Mouse (Mus musculus) G1E (cell line): ENCODE results near the gene Serinc1. TPM values are rescaled to one million over a fixed set of nuclear protein-coding genes. Genes with fewer than 3 reads are reported as not detected.
"Not testable (repeated sequence)": the region's sequence is repeated elsewhere in the genome, so short reads cannot be mapped to it uniquely, and the experiment has no call there.

Source experiments
- ATAC-seq: 2 replicates; pipeline ENCODE4 v1.8.0; 2016; ENCODE audit warnings: mild to moderate bottlenecking; ENCODE audit not compliant: insufficient number of reproducible peaks, poor library complexity, low FRiP score, severe bottlenecking; ENCODE audit errors: extremely low read depth
- DNase-seq: peaks from one replicate; pipeline ENCODE4 v3.0.0; 2012; ENCODE audit warnings: low spot score
- H3K27me3 ChIP-seq: 2 replicates; pipeline ENCODE4 v1.6.1; 2012; ENCODE audit warnings: mild to moderate bottlenecking, low read length, inconsistent platforms; ENCODE audit not compliant: insufficient read depth
- H3K36me3 ChIP-seq: replicated peaks from 2 replicates; pipeline ENCODE3; 2012; ENCODE audit warnings: mild to moderate bottlenecking, inconsistent platforms
- H3K4me1 ChIP-seq: 2 replicates; pipeline ENCODE4 v1.6.1; 2012; ENCODE audit warnings: low read depth, low read length, inconsistent platforms, mixed read lengths; ENCODE audit not compliant: insufficient read depth
- H3K4me3 ChIP-seq: 2 replicates; pipeline ENCODE4 v1.5.1; 2012; ENCODE audit warnings: low read depth, mild to moderate bottlenecking, inconsistent platforms, low read length, moderate library complexity, mixed read lengths
- H3K9me3 ChIP-seq: replicated peaks from 2 replicates; pipeline ENCODE4 v1.6.1; 2012; ENCODE audit warnings: inconsistent platforms
- CTCF ChIP-seq: IDR thresholded peaks from 2 replicates; pipeline ENCODE4 v1.5.1; 2012; ENCODE audit warnings: low read depth, low read length, inconsistent platforms, mixed read lengths
- GATA1 ChIP-seq: IDR thresholded peaks from 2 replicates; pipeline ENCODE4 v1.6.1; 2012; ENCODE audit warnings: borderline replicate concordance, low read length, inconsistent platforms, mixed read lengths
- GATA2 ChIP-seq: IDR thresholded peaks from 2 replicates; pipeline ENCODE4 v1.6.1; 2012; ENCODE audit warnings: low read depth, low read length, inconsistent platforms, borderline replicate concordance
- POLR2AphosphoS5 ChIP-seq: IDR thresholded peaks from 2 replicates; pipeline ENCODE4 v1.6.1; 2012; ENCODE audit warnings: low read depth, low read length, inconsistent platforms; ENCODE audit not compliant: insufficient replicate concordance
- TAL1 ChIP-seq: conservative IDR thresholded peaks from 2 replicates; pipeline ENCODE4 v1.6.1; 2012; ENCODE audit warnings: low read depth, low read length, inconsistent platforms, mixed read lengths
- polyA plus RNA-seq: library from polyadenylated mRNA; stranded (reverse); fragments of >175 nt; gene quantifications from 2 replicates; pipeline ENCODE4 v1.2.3, GENCODE M21; 2012
- total RNA-seq, 2 experiments: library from RNA; stranded (forward) in 1 of 2; stranded (reverse) in 1 of 2; fragments of 200-1000 nt in 1 of 2; fragments of >200 nt in 1 of 2; fragmentation: Nextera tagmentation in 1 of 2; gene quantifications; 2 replicates each; pipeline ENCODE4 v1.2.3; 2014 to 2017

Serinc1 gene
- total and polyA plus RNA-seq, 3 experiments, result 3.7 to 69.3 (median 53.4) TPM

- TF ChIP-seq GATA1 (no peak), GATA2 (no peak), POLR2AphosphoS5 (no peak), TAL1 (no peak), CTCF (no peak)
Measured at GRCm38 (mm10) chr10:57557597-57557996, 25.3 kb upstream of the Serinc1 start.

GRCm38 (mm10) chr10:57553719-57554118 lies 21.4 kb upstream of the Serinc1 start:
- ATAC-seq, result no peak
- Histone ChIP-seq H3K4me3 (no peak overlapping the region), H3K9me3 (no peaks in the 10 kb centered on the region), H3K4me1 (no peaks in the 10 kb centered on the region), H3K36me3 (no peaks in the 10 kb centered on the region), H3K27me3 (no peaks in the 10 kb centered on the region)
- no peak for DNase-seq
- no peak for TF ChIP-seq POLR2AphosphoS5
- TF ChIP-seq CTCF, result no peak

More at GRCm38 (mm10) chr10:57557597-57557996, 25.3 kb upstream of the Serinc1 start:
- H3K27me3 ChIP-seq, result no peaks in the 10 kb centered on the region
- ATAC-seq (no peak), DNase-seq (no peak)
- H3K36me3 ChIP-seq, result no peaks in the 10 kb centered on the region
- no peak overlapping the region for H3K4me3 ChIP-seq
- H3K4me1 ChIP-seq, result no peaks in the 10 kb centered on the region
- H3K9me3 ChIP-seq, result no peaks in the 10 kb centered on the region

- no peaks in the 10 kb centered on the region for H3K4me1 ChIP-seq
- no peak for ATAC-seq
- H3K4me3 ChIP-seq, result no peak overlapping the region
- no peak for DNase-seq
- TF ChIP-seq GATA1 (no peak), TAL1 (no peak), GATA2 (no peak)
- no peaks in the 10 kb centered on the region for H3K36me3 ChIP-seq
- H3K9me3 ChIP-seq, result no peaks in the 10 kb centered on the region
- no peaks in the 10 kb centered on the region for H3K27me3 ChIP-seq
Measured at GRCm38 (mm10) chr10:57549631-57550030, 17.3 kb upstream of the Serinc1 start.

GRCm38 (mm10) chr10:57543890-57544289 lies 11.6 kb upstream of the Serinc1 start:
- H3K4me1 ChIP-seq, ATAC-seq, H3K9me3 ChIP-seq, H3K36me3 ChIP-seq, DNase-seq, H3K4me3 ChIP-seq, H3K27me3 ChIP-seq: not testable (repeated sequence)

GRCm38 (mm10) chr10:57531616-57532217 lies 613 bp downstream of the Serinc1 start:
- ATAC-seq, result no peak
- no peak for DNase-seq
- Histone ChIP-seq H3K27me3 (no peaks in the 10 kb centered on the region), H3K9me3 (no peaks in the 10 kb centered on the region), H3K4me3 (peak overlapping the region; percentile 80), H3K36me3 (peaks cover 8% of the 10 kb centered on the region), H3K4me1 (peaks cover 9% of the 10 kb centered on the region; the same call in 1 of the 2 replicates)
- no peak for TF ChIP-seq GATA1
- no peak for TF ChIP-seq GATA2
- no peak for TF ChIP-seq POLR2AphosphoS5
- no peak for TF ChIP-seq TAL1
- TF ChIP-seq CTCF, result no peak

GRCm38 (mm10) chr10:57531076-57531475 lies 1.3 kb downstream of the Serinc1 start:
- TF ChIP-seq CTCF (no peak), POLR2AphosphoS5 (no peak)
- H3K27me3 ChIP-seq, result no peaks in the 10 kb centered on the region
- no peaks in the 10 kb centered on the region for H3K9me3 ChIP-seq
- H3K4me3 ChIP-seq, result peak overlapping the region; percentile 80
- H3K4me1 ChIP-seq, result peaks cover 9% of the 10 kb centered on the region; the same call in 1 of the 2 replicates
- no peak for DNase-seq
- H3K36me3 ChIP-seq, result peaks cover 12% of the 10 kb centered on the region
- no peak for ATAC-seq

- H3K36me3 ChIP-seq, result peaks cover 20% of the 10 kb centered on the region
- DNase-seq (no peak), ATAC-seq (no peak)
- no peak overlapping the region for H3K4me3 ChIP-seq
- H3K27me3 ChIP-seq, result no peaks in the 10 kb centered on the region
- H3K4me1 ChIP-seq, result peaks cover 9% of the 10 kb centered on the region; the same call in 1 of the 2 replicates
- no peaks in the 10 kb centered on the region for H3K9me3 ChIP-seq
- TF ChIP-seq TAL1 (no peak), POLR2AphosphoS5 (no peak)
Measured at GRCm38 (mm10) chr10:57526469-57526868, 5.9 kb downstream of the Serinc1 start.
